Mouse (Mus musculus) forebrain, embryonic 10.5 days (tissue): ENCODE results near the gene Bcl2a1b. TPM values are rescaled to one million over a fixed set of nuclear protein-coding genes. Genes with fewer than 3 reads are reported as not detected.
"Not testable (repeated sequence)": the region's sequence is repeated elsewhere in the genome, so short reads cannot be mapped to it uniquely, and the experiment has no call there.

Experiments
- DNase-seq: peaks from one replicate; pipeline ENCODE4 v3.0.0-alpha.2; 2017; ENCODE audit warnings: low spot score; ENCODE audit errors: extremely low spot score
- H3K27ac ChIP-seq: fragments of 300-500 bp; sonication (generic); 2 replicates; pipeline ENCODE4 v1.5.1; 2016; ENCODE audit warnings: mild to moderate bottlenecking
- H3K27me3 ChIP-seq: fragments of 300-500 bp; sonication (generic); 2 replicates; pipeline ENCODE4 v1.6.1; 2016; ENCODE audit warnings: mild to moderate bottlenecking; ENCODE audit not compliant: poor library complexity, severe bottlenecking
- H3K36me3 ChIP-seq: fragments of 300-500 bp; sonication (generic); replicated peaks from 2 replicates; pipeline ENCODE4 v1.6.1; 2016; ENCODE audit warnings: mild to moderate bottlenecking, moderate library complexity
- H3K4me1 ChIP-seq: fragments of 300-500 bp; sonication (generic); 2 replicates; pipeline ENCODE4 v1.6.1; 2016
- H3K4me3 ChIP-seq: fragments of 300-500 bp; sonication (generic); 2 replicates; pipeline ENCODE4 v1.5.1; 2016; ENCODE audit warnings: mild to moderate bottlenecking, moderate library complexity
- H3K9me3 ChIP-seq: fragments of 300-500 bp; sonication (generic); 2 replicates; pipeline ENCODE4 v1.6.1; 2016; ENCODE audit warnings: mild to moderate bottlenecking, moderate library complexity
- WGBS: fragments of 180-500 bp; shearing (Covaris S2); methylation state at CpG from one replicate; pipeline ENCODE4 v1.1.7; 2016; 5-methylcytosine and 5-hydroxymethylcytosine counted together
- polyA plus RNA-seq: library from polyadenylated mRNA; unstranded; fragments of >200 nt; fragmentation: Nextera tagmentation; extraction: Ambion mirVana; gene quantifications from 2 replicates; pipeline ENCODE4 v1.2.1, GENCODE M21; 2016

Gene Bcl2a1b
- polyA plus RNA-seq, 1 experiment from 2014 or later: 0.40 TPM

GRCm38 (mm10) chr9:89218174-89218573, 19.2 kb downstream of the Bcl2a1b start:
- H3K9me3 ChIP-seq, H3K27ac ChIP-seq, H3K4me3 ChIP-seq, DNase-seq, H3K4me1 ChIP-seq, H3K36me3 ChIP-seq, H3K27me3 ChIP-seq: not testable (repeated sequence)
- 80% methylated on average over 4 of the region's 4 CpGs for WGBS

GRCm38 (mm10) chr9:89219668-89220067, 20.7 kb downstream of the Bcl2a1b start:
- not testable (repeated sequence) for H3K4me3 ChIP-seq, H3K27ac ChIP-seq, H3K27me3 ChIP-seq, H3K4me1 ChIP-seq, H3K9me3 ChIP-seq, DNase-seq, H3K36me3 ChIP-seq
- WGBS: 96% methylated on average over 3 of the region's 4 CpGs

GRCm38 (mm10) chr9:89220704-89221287, 21.8 kb downstream of the Bcl2a1b start:
- 91% methylated on average over 6 of the region's 6 CpGs for WGBS
- DNase-seq, H3K27ac ChIP-seq, H3K4me3 ChIP-seq, H3K36me3 ChIP-seq, H3K4me1 ChIP-seq, H3K27me3 ChIP-seq, H3K9me3 ChIP-seq: not testable (repeated sequence)

- Histone ChIP-seq H3K9me3 (no peaks in the 10 kb centered on the region), H3K4me1 (no peaks in the 10 kb centered on the region), H3K4me3 (no peak overlapping the region), H3K27ac (no peak overlapping the region), H3K36me3 (no peaks in the 10 kb centered on the region), H3K27me3 (no peaks in the 10 kb centered on the region)
- no peak for DNase-seq
- WGBS: 67% methylated on average over 4 of the region's 4 CpGs
Observed at GRCm38 (mm10) chr9:89226071-89226470, 27.1 kb downstream of the Bcl2a1b start.

GRCm38 (mm10) chr9:89228122-89228521, 29.1 kb downstream of the Bcl2a1b start:
- Histone ChIP-seq H3K27ac (no peak overlapping the region), H3K36me3 (no peaks in the 10 kb centered on the region), H3K4me3 (no peak overlapping the region), H3K27me3 (no peaks in the 10 kb centered on the region), H3K4me1 (no peaks in the 10 kb centered on the region), H3K9me3 (no peaks in the 10 kb centered on the region)
- DNase-seq: no peak
- WGBS: 92% methylated on average over 7 of the region's 7 CpGs

- not testable (repeated sequence) for H3K4me3 ChIP-seq, H3K36me3 ChIP-seq, H3K27me3 ChIP-seq, H3K27ac ChIP-seq, DNase-seq, H3K9me3 ChIP-seq, H3K4me1 ChIP-seq
- 72% methylated on average over 2 of the region's 2 CpGs for WGBS
Observed at GRCm38 (mm10) chr9:89230897-89231497, 32.0 kb downstream of the Bcl2a1b start.

- H3K4me3 ChIP-seq, DNase-seq, H3K27ac ChIP-seq, H3K36me3 ChIP-seq, H3K4me1 ChIP-seq, H3K9me3 ChIP-seq, H3K27me3 ChIP-seq: not testable (repeated sequence)
- 88% methylated on average over 4 of the region's 4 CpGs for WGBS
Observed at GRCm38 (mm10) chr9:89237131-89237530, 38.1 kb downstream of the Bcl2a1b start.

- 91% methylated on average over 5 of the region's 5 CpGs for WGBS
- not testable (repeated sequence) for H3K9me3 ChIP-seq, H3K4me3 ChIP-seq, H3K36me3 ChIP-seq, DNase-seq, H3K27me3 ChIP-seq, H3K4me1 ChIP-seq, H3K27ac ChIP-seq
Observed at GRCm38 (mm10) chr9:89238976-89239505, 40.0 kb downstream of the Bcl2a1b start.

GRCm38 (mm10) chr9:89240516-89241019, 41.6 kb downstream of the Bcl2a1b start:
- H3K9me3 ChIP-seq, DNase-seq, H3K36me3 ChIP-seq, H3K27me3 ChIP-seq, H3K4me3 ChIP-seq, H3K4me1 ChIP-seq, H3K27ac ChIP-seq: not testable (repeated sequence)
- 90% methylated on average over 3 of the region's 3 CpGs for WGBS

- H3K9me3 ChIP-seq: no peaks in the 10 kb centered on the region
- no peaks in the 10 kb centered on the region for H3K4me1 ChIP-seq
- DNase-seq: no peak
- H3K4me3 ChIP-seq: no peak overlapping the region
- no peaks in the 10 kb centered on the region for H3K36me3 ChIP-seq
- H3K27ac ChIP-seq: no peak overlapping the region
- no peaks in the 10 kb centered on the region for H3K27me3 ChIP-seq
- WGBS: 85% methylated on average over 2 of the region's 2 CpGs
Observed at GRCm38 (mm10) chr9:89253400-89253799, 54.4 kb downstream of the Bcl2a1b start.

- DNase-seq: no peak
- WGBS: 92% methylated on average over 12 of the region's 12 CpGs
- no peak overlapping the region for H3K27ac ChIP-seq
Observed at GRCm38 (mm10) chr9:89256556-89257335, 57.7 kb downstream of the Bcl2a1b start.

More at GRCm38 (mm10) chr9:89256556-89257335, 57.7 kb downstream of the Bcl2a1b start:
- H3K4me1 ChIP-seq: no peaks in the 10 kb centered on the region
- no peaks in the 10 kb centered on the region for H3K9me3 ChIP-seq
- H3K27me3 ChIP-seq: no peaks in the 10 kb centered on the region
- H3K36me3 ChIP-seq: no peaks in the 10 kb centered on the region
- no peak overlapping the region for H3K4me3 ChIP-seq
